ENCODE assay signal across 10 mouse cellular contexts in genomic region chr19:37696603-37697334, GRCm38 (mm10). TPM values are rescaled to one million over a fixed set of nuclear protein-coding genes. Genes with fewer than 3 reads are reported as not detected.
DNase-seq lines count a peak whose midpoint lies in the region; ATAC-seq lines count a peak whose summit lies in the region.
"Had no signal": no experiment of that assay in that cellular context is flagged by ENCODE, and none has a peak within 500 bp of the region (broad histone marks: within the 10 kb centered on the region; RNA-seq: fewer than 3 reads in every experiment).

No protein-coding gene starts in this region.

- H3K4me1 ChIP-seq in lung, embryonic 15.5 days = peaks cover 41% of the 10 kb centered on the region
- peaks cover 40% of the 10 kb centered on the region for H3K4me1 ChIP-seq in forebrain, embryonic 15.5 days
- H3K4me1 ChIP-seq in liver, embryonic 12.5 days = peaks cover 34% of the 10 kb centered on the region
- peaks cover 15% of the 10 kb centered on the region for H3K4me1 ChIP-seq in stomach, embryonic 16.5 days (ENCODE audit: control insufficient read depth, insufficient read depth, low read length)

- H3K4me2 ChIP-seq in lung, embryonic 15.5 days = peak overlapping the region; percentile 58
- H3K4me2 ChIP-seq in forebrain, embryonic 15.5 days (replicated peaks) = peak overlapping the region; percentile 53; the same call in 1 of the 2 replicates
- H3K4me2 ChIP-seq in liver, embryonic 12.5 days = peak overlapping the region; percentile 53
- peak overlapping the region; percentile 55 for H3K4me2 ChIP-seq in stomach, embryonic 16.5 days (ENCODE audit: low read depth, low read length)

- H3K4me3 ChIP-seq in lung, embryonic 15.5 days = peak overlapping the region; percentile 36
- peak overlapping the region; percentile 36 for H3K4me3 ChIP-seq in forebrain, embryonic 15.5 days
- peak overlapping the region; percentile 33 for H3K4me3 ChIP-seq in liver, embryonic 12.5 days
- H3K4me3 ChIP-seq in stomach, embryonic 16.5 days (replicated peaks; ENCODE audit: low read length) = peak overlapping the region; percentile 42

- no peaks in the 10 kb centered on the region for H3K36me3 ChIP-seq in lung, embryonic 15.5 days
- no peaks in the 10 kb centered on the region for H3K36me3 ChIP-seq in forebrain, embryonic 15.5 days
- H3K36me3 ChIP-seq in liver, embryonic 12.5 days = no peaks in the 10 kb centered on the region
- H3K36me3 ChIP-seq in stomach, embryonic 16.5 days (ENCODE audit: control insufficient read depth, insufficient read depth, low read length) = no peaks in the 10 kb centered on the region

- H3K9ac ChIP-seq in lung, embryonic 15.5 days = no peak overlapping the region
- H3K9ac ChIP-seq in forebrain, embryonic 15.5 days (replicated peaks) = no peak overlapping the region
- H3K9ac ChIP-seq in liver, embryonic 12.5 days = no peak overlapping the region
- no peak overlapping the region for H3K9ac ChIP-seq in stomach, embryonic 16.5 days (ENCODE audit: low read length)

- WGBS in lung, embryonic 15.5 days = 2% methylated on average over 22 of the region's 22 CpGs
- 2% methylated on average over 22 of the region's 22 CpGs for WGBS in forebrain, embryonic 15.5 days
- WGBS in liver, embryonic 12.5 days (ENCODE audit: insufficient replicate concordance) = 5% methylated on average over 22 of the region's 22 CpGs
- WGBS in stomach, embryonic 16.5 days = 5% methylated on average over 22 of the region's 22 CpGs

- no peak for ATAC-seq in lung, embryonic 15.5 days (ENCODE audit: borderline replicate concordance, extremely low read depth, low FRiP score, low TSS enrichment)
- ATAC-seq in forebrain, embryonic 15.5 days (replicated peaks) = no peak
- no peak for ATAC-seq in liver, embryonic 12.5 days
- no peak for ATAC-seq in stomach, embryonic 16.5 days (ENCODE audit: insufficient read depth, low FRiP score)

- peaks cover 98% of the 10 kb centered on the region for H3K27me3 ChIP-seq in lung, embryonic 15.5 days
- peaks cover 97% of the 10 kb centered on the region for H3K27me3 ChIP-seq in forebrain, embryonic 15.5 days
- peaks cover 99% of the 10 kb centered on the region for H3K27me3 ChIP-seq in liver, embryonic 12.5 days (replicated peaks)
- peaks cover 95% of the 10 kb centered on the region for H3K27me3 ChIP-seq in stomach, embryonic 16.5 days (ENCODE audit: control insufficient read depth, insufficient read depth, low read length)

- DNase-seq in lung, adult 18-20 months = no peak
- DNase-seq in gastrocnemius, postnatal 4 days (ENCODE audit: low spot score in 2 of 2) = no peak
- DNase-seq in right cerebral cortex, postnatal 10 days (ENCODE audit: low spot score in 2 of 2) = no peak
- DNase-seq: cerebellum, adult 9-11 months; spleen, adult 18-20 months had no signal

- H3K27ac ChIP-seq in lung, embryonic 15.5 days = no peak overlapping the region
- no peak overlapping the region for H3K27ac ChIP-seq in forebrain, embryonic 15.5 days (replicated peaks)
- H3K27ac ChIP-seq in liver, embryonic 12.5 days = no peak overlapping the region
- H3K27ac ChIP-seq in stomach, embryonic 16.5 days (ENCODE audit: low read length) = no peak overlapping the region
- H3K27ac ChIP-seq: macrophage had no signal

- no peaks in the 10 kb centered on the region for H3K9me3 ChIP-seq in lung, embryonic 15.5 days
- no peaks in the 10 kb centered on the region for H3K9me3 ChIP-seq in forebrain, embryonic 15.5 days
- no peaks in the 10 kb centered on the region for H3K9me3 ChIP-seq in liver, embryonic 12.5 days (replicated peaks)
- no peaks in the 10 kb centered on the region for H3K9me3 ChIP-seq in stomach, embryonic 16.5 days (replicated peaks; ENCODE audit: control insufficient read depth, low read length)

RNA-seq across cellular contexts. Expression of gene Cyp26a1, which starts 0.8 kb away (rescaled TPM):
- polyA plus RNA-seq in lung, embryonic 15.5 days (2015; fragmentation: Nextera tagmentation; extraction: Ambion mirVana) = 0.25 and 0.50 TPM in 2 replicates
- polyA plus RNA-seq in forebrain, embryonic 15.5 days (2015; fragmentation: Nextera tagmentation; extraction: Ambion mirVana) = not detected in 2 replicates
- polyA plus RNA-seq in liver, embryonic 12.5 days (2016; fragmentation: Nextera tagmentation; extraction: Ambion mirVana) = 0.14 TPM in 1 of 2 replicates, not detected in the other
- 5.7 and 6.0 TPM in 2 replicates for polyA plus RNA-seq in stomach, embryonic 16.5 days (2015; fragmentation: Nextera tagmentation; extraction: Ambion mirVana)
- total RNA-seq in gastrocnemius, postnatal 4 days (2021) = under 1 TPM; 0.18 to 0.54 TPM
- polyA plus RNA-seq: macrophage had no signal

RNA-seq across cellular contexts. Expression of gene Cyp26c1, which starts 11.4 kb away (rescaled TPM):
- not detected in 2 replicates for polyA plus RNA-seq in lung, embryonic 15.5 days (2015; fragmentation: Nextera tagmentation; extraction: Ambion mirVana)
- not detected in 2 replicates for polyA plus RNA-seq in forebrain, embryonic 15.5 days (2015; fragmentation: Nextera tagmentation; extraction: Ambion mirVana)
- not detected in 2 replicates for polyA plus RNA-seq in liver, embryonic 12.5 days (2016; fragmentation: Nextera tagmentation; extraction: Ambion mirVana)
- polyA plus RNA-seq in stomach, embryonic 16.5 days (2015; fragmentation: Nextera tagmentation; extraction: Ambion mirVana) = not detected in 2 replicates
- total RNA-seq in gastrocnemius, postnatal 4 days (2021) = under 1 TPM; 0.25 to 0.26 TPM
- polyA plus RNA-seq: macrophage had no signal
